Mouse (Mus musculus): ENCODE data around the gene Fermt3.

DNA sequence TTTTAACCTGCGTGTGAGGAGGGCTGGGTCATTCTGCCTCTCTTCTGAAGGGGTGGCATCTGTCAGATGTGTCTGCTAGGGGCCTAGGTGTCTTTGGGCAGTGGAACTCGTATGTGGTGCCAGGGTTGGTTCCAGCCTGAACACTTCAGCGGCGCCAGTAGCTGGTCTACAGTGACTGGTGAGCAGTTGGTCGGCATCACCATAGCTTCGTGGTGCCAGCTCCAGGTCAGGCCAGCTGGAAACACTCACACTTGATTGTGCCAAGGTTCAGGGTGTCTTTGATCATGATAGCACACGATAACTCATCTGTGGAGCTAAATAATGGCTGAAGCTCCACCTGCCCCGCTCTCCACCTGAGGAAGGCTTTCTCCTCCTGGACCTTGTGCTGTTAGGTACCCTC lies 43.6 kb upstream of the Fermt3 start:
- TF ChIP-seq CTCF (IDR thresholded peaks at IDR 0.05; ENCODE audit: borderline replicate concordance, extremely low read depth, insufficient read depth, insufficient read length) (no peak), POLR2A (IDR thresholded peaks at IDR 0.05; ENCODE audit: borderline replicate concordance, extremely low read depth, insufficient read depth, insufficient read length, poor library complexity, severe bottlenecking) (no peak)
